Mouse (Mus musculus): ENCODE results near the gene Prtg. TPM values are rescaled to one million over a fixed set of nuclear protein-coding genes. Genes with fewer than 3 reads are reported as not detected.

Gene Prtg
- polyA plus RNA-seq, 1 experiment from 2014 or later = 4.4 TPM

DNA sequence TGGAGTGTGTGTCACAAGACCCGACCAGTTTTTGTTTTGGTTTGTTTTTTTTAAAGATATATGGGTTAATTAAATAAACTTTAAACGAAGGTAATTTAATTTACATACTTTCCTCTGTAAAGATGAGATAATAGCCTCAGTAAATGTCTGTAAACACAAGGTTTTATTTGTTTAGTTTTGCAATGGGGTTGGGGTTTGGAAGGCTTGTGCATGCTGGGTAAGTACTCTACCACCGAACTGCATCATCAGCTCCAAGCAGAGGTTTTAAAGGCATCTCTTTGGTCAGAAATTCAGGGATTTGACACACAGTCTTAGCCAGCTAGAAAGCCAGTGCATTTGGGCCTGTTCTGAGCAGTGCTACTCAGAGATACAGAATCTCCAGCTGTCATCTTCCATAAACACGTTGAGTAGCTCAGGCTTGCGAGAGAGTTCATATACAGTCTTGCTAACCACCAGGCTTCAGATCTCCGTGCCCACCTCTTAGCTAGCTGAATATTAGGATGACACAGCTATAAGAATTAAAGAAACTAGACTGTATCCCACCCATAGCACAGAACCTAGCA lies 31.0 kb downstream of the Prtg start:
- 0 out of 2 replicates have a peak, but pooled peaks cover 2% of the 10 kb centered on the region for H3K36me3 ChIP-seq (ENCODE audit: control insufficient read depth, insufficient read depth, low read length)
- no peak for DNase-seq (ENCODE audit: low spot score)
- H3K4me2 ChIP-seq (ENCODE audit: low read depth) = no peak overlapping the region
- 73% methylated on average over 6 of the region's 6 CpGs for WGBS
- H3K9ac ChIP-seq (ENCODE audit: low read length) = no peak overlapping the region
- ATAC-seq (ENCODE audit: insufficient read depth, low FRiP score, low TSS enrichment) = no peak
- H3K9me3 ChIP-seq (ENCODE audit: control insufficient read depth, low read length) = no peaks in the 10 kb centered on the region
- no peak overlapping the region for H3K4me3 ChIP-seq (ENCODE audit: low read depth, low read length)
- H3K27ac ChIP-seq (ENCODE audit: low read depth, low read length) = no peak overlapping the region
- no peaks in the 10 kb centered on the region for H3K27me3 ChIP-seq (ENCODE audit: control insufficient read depth, insufficient read depth, low read length)
- peaks cover 13% of the 10 kb centered on the region for H3K4me1 ChIP-seq (ENCODE audit: control insufficient read depth, insufficient read depth, low read length)

DNA sequence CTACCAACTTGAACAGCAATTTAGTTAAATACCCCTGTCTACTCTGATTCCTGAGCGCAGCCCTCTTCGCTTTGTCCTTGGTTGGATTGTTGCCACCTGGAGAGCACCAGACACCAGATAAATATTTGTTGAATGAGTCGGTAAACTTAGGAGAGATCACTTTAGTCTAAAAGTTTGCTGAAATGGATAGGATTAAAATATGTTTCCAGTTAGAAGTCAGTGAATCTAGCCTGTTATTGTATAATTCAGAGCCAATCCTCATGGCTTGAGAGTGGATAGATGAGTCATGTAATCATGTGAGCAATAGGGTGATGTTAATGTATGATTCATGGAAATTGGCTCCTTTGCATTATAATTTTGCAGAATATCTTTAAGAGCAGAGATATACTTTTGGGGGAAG lies 31.6 kb downstream of the Prtg start:
- Histone ChIP-seq H3K9me3 (ENCODE audit: control insufficient read depth, low read length) (no peaks in the 10 kb centered on the region), H3K4me3 (ENCODE audit: low read depth, low read length) (no peak overlapping the region), H3K4me1 (ENCODE audit: control insufficient read depth, insufficient read depth, low read length) (peaks cover 11% of the 10 kb centered on the region), H3K27me3 (ENCODE audit: control insufficient read depth, insufficient read depth, low read length) (no peaks in the 10 kb centered on the region), H3K4me2 (ENCODE audit: low read depth) (no peak overlapping the region), H3K9ac (ENCODE audit: low read length) (no peak overlapping the region), H3K36me3 (ENCODE audit: control insufficient read depth, insufficient read depth, low read length) (0 out of 2 replicates have a peak, but pooled peaks cover 2% of the 10 kb centered on the region), H3K27ac (ENCODE audit: low read depth, low read length) (no peak overlapping the region)
- WGBS = 79% methylated on average over 3 of the region's 3 CpGs
- ATAC-seq (ENCODE audit: insufficient read depth, low FRiP score, low TSS enrichment) = no peak
- no peak for DNase-seq (ENCODE audit: low spot score)

DNA sequence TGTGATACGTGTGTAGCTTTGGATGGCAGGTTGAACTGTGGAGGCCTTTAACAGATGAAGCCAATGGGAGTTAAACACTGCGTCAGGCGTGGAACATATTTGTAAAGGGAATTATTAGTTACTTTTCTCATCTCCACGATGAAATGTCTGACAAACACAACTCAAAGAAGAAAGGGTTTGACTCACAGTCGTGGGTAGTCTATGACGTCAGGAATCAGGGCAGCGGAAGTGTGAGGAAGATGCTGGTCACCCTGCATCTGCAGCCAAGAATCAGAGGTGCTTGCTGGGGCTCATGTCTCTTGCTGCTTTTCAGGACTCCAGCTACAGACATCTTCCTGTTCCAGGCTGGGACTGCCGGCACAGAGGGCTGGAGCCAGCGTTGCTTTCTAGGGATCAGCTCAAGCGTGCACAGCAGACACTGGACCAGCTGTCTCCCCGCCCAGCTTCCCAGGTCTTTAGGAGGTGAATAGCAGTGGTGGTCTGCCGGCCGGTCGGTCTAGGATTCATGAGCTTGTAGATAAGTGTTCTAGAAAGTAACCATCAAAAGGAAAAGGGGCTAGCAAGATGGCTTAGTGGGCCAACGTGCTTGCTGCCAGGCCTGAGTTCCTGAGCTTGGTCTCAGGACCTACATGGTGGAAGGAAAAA lies 32.8 kb downstream of the Prtg start:
- 79% methylated on average over 15 of the region's 15 CpGs for WGBS
- H3K9me3 ChIP-seq (ENCODE audit: control insufficient read depth, low read length) = no peaks in the 10 kb centered on the region
- ATAC-seq (ENCODE audit: insufficient read depth, low FRiP score, low TSS enrichment) (no peak), DNase-seq (ENCODE audit: low spot score) (no peak)
- no peaks in the 10 kb centered on the region for H3K27me3 ChIP-seq (ENCODE audit: control insufficient read depth, insufficient read depth, low read length)
- peaks cover 2% of the 10 kb centered on the region; the same call in 1 of the 2 replicates for H3K36me3 ChIP-seq (ENCODE audit: control insufficient read depth, insufficient read depth, low read length)
- H3K9ac ChIP-seq (ENCODE audit: low read length) = no peak overlapping the region
- no peak overlapping the region for H3K4me2 ChIP-seq (ENCODE audit: low read depth)
- no peak overlapping the region for H3K4me3 ChIP-seq (ENCODE audit: low read depth, low read length)
- H3K27ac ChIP-seq (ENCODE audit: low read depth, low read length) = no peak overlapping the region
- H3K4me1 ChIP-seq (ENCODE audit: control insufficient read depth, insufficient read depth, low read length) = peaks cover 2% of the 10 kb centered on the region; the same call in 1 of the 2 replicates

DNA sequence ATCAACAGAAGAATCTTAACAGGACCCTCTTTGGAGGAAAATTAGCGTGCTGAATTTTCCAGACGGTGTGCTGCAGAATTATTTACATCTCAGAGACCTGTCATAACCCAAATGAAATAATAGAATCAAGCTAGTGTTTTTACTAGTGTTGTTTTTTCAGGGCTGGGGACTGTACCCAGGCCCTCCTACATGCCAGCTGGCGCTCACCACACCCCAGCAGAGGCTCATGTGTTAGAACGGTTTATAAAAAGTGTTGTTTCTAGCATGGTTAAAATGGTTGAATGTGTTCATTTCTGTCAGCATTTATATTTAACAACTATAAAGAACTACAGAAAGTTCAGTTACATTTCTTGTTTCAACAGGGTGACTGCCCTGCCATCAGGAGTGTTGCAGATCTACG lies 37.8 kb downstream of the Prtg start:
- Histone ChIP-seq H3K9me3 (ENCODE audit: control insufficient read depth, low read length) (no peaks in the 10 kb centered on the region), H3K36me3 (ENCODE audit: control insufficient read depth, insufficient read depth, low read length) (peaks cover 7% of the 10 kb centered on the region), H3K27me3 (ENCODE audit: control insufficient read depth, insufficient read depth, low read length) (no peaks in the 10 kb centered on the region), H3K4me1 (ENCODE audit: control insufficient read depth, insufficient read depth, low read length) (no peaks in the 10 kb centered on the region), H3K4me2 (ENCODE audit: low read depth) (no peak overlapping the region), H3K4me3 (ENCODE audit: low read depth, low read length) (no peak overlapping the region), H3K9ac (ENCODE audit: low read length) (no peak overlapping the region), H3K27ac (ENCODE audit: low read depth, low read length) (no peak overlapping the region)
- WGBS = 97% methylated on average over 5 of the region's 5 CpGs
- DNase-seq (ENCODE audit: low spot score) = no peak
- ATAC-seq (ENCODE audit: insufficient read depth, low FRiP score, low TSS enrichment) = no peak

DNA sequence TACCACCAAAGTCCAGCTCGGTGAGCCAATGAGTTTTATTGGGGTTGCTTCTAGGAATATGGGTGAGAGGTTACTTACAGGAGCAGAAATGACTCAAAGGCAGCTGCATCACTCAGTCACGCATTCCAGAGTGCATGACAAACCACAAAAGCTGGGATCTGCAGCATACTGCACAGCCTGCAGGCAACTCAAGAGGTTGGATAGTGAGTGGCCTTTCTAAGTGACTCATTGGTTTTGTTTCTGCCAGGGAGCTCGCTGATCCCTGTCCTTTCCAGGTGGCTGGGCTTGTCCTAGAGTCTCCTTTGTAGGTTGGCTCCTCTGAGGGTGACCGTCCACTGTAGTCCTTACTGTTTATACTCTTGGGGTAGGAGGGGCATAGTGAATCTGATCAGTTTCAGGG lies 39.5 kb downstream of the Prtg start:
- no peaks in the 10 kb centered on the region for H3K4me1 ChIP-seq (ENCODE audit: control insufficient read depth, insufficient read depth, low read length)
- H3K9ac ChIP-seq (ENCODE audit: low read length) = no peak overlapping the region
- no peak overlapping the region for H3K4me2 ChIP-seq (ENCODE audit: low read depth)
- peaks cover 5% of the 10 kb centered on the region for H3K36me3 ChIP-seq (ENCODE audit: control insufficient read depth, insufficient read depth, low read length)
- no peaks in the 10 kb centered on the region for H3K27me3 ChIP-seq (ENCODE audit: control insufficient read depth, insufficient read depth, low read length)
- no peaks in the 10 kb centered on the region for H3K9me3 ChIP-seq (ENCODE audit: control insufficient read depth, low read length)
- ATAC-seq (ENCODE audit: insufficient read depth, low FRiP score, low TSS enrichment) (no peak), DNase-seq (ENCODE audit: low spot score) (no peak)
- H3K4me3 ChIP-seq (ENCODE audit: low read depth, low read length) = no peak overlapping the region
- H3K27ac ChIP-seq (ENCODE audit: low read depth, low read length) = no peak overlapping the region
- WGBS = 86% methylated on average over 4 of the region's 4 CpGs

DNA sequence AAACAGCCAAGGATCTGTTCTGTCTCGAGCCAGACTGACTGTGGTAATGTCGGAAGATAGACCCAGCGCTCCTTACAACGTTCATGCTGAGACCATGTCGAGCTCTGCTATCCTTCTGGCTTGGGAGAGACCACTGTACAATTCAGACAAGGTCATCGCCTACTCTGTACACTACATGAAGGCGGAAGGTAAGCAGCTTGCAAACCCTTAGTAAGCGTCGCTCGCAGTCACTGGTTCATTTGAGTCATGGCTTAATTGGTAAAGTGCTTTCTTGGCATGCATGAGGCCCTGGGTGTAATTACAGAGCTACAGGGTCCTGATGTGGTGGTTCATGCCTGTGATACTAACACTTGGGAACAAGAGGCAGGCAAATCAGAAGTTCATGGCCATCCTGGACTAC lies 44.9 kb downstream of the Prtg start:
- WGBS = 96% methylated on average over 10 of the region's 10 CpGs
- H3K27me3 ChIP-seq (ENCODE audit: control insufficient read depth, insufficient read depth, low read length) = no peaks in the 10 kb centered on the region
- peaks cover 8% of the 10 kb centered on the region; the same call in 1 of the 2 replicates for H3K36me3 ChIP-seq (ENCODE audit: control insufficient read depth, insufficient read depth, low read length)
- no peak overlapping the region for H3K4me2 ChIP-seq (ENCODE audit: low read depth)
- H3K9me3 ChIP-seq (ENCODE audit: control insufficient read depth, low read length) = no peaks in the 10 kb centered on the region
- H3K4me3 ChIP-seq (ENCODE audit: low read depth, low read length) = no peak overlapping the region
- DNase-seq (ENCODE audit: low spot score) (no peak), ATAC-seq (ENCODE audit: insufficient read depth, low FRiP score, low TSS enrichment) (no peak)
- no peak overlapping the region for H3K27ac ChIP-seq (ENCODE audit: low read depth, low read length)
- no peak overlapping the region for H3K9ac ChIP-seq (ENCODE audit: low read length)
- H3K4me1 ChIP-seq (ENCODE audit: control insufficient read depth, insufficient read depth, low read length) = peaks cover 3% of the 10 kb centered on the region; the same call in 1 of the 2 replicates

DNA sequence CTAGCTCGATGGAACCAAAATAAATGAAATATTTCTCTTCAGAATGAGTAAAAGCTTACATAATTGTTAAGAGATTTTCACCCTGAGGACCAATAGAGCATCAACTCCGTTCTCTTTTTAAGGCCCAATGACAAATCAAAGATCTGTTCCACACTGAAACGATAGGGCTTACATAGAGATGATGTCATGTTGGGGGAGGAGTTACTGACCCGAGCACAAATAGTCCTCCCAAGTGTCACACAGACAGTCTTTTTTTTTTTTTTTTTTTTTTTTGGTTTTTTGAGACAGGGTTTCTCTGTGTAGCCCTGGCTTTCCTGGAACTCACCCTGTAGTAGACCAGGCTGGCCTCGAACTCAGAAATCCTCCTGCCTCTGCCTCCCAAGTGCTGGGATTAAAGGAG lies 45.3 kb downstream of the Prtg start:
- DNase-seq (ENCODE audit: low spot score) (no peak), ATAC-seq (ENCODE audit: insufficient read depth, low FRiP score, low TSS enrichment) (no peak)
- Histone ChIP-seq H3K27me3 (ENCODE audit: control insufficient read depth, insufficient read depth, low read length) (no peaks in the 10 kb centered on the region), H3K9me3 (ENCODE audit: control insufficient read depth, low read length) (no peaks in the 10 kb centered on the region), H3K4me3 (ENCODE audit: low read depth, low read length) (no peak overlapping the region), H3K4me2 (ENCODE audit: low read depth) (no peak overlapping the region), H3K27ac (ENCODE audit: low read depth, low read length) (no peak overlapping the region), H3K9ac (ENCODE audit: low read length) (no peak overlapping the region), H3K36me3 (ENCODE audit: control insufficient read depth, insufficient read depth, low read length) (peaks cover 8% of the 10 kb centered on the region; the same call in 1 of the 2 replicates), H3K4me1 (ENCODE audit: control insufficient read depth, insufficient read depth, low read length) (peaks cover 3% of the 10 kb centered on the region; the same call in 1 of the 2 replicates)
- WGBS = 91% methylated on average over 5 of the region's 5 CpGs

DNA sequence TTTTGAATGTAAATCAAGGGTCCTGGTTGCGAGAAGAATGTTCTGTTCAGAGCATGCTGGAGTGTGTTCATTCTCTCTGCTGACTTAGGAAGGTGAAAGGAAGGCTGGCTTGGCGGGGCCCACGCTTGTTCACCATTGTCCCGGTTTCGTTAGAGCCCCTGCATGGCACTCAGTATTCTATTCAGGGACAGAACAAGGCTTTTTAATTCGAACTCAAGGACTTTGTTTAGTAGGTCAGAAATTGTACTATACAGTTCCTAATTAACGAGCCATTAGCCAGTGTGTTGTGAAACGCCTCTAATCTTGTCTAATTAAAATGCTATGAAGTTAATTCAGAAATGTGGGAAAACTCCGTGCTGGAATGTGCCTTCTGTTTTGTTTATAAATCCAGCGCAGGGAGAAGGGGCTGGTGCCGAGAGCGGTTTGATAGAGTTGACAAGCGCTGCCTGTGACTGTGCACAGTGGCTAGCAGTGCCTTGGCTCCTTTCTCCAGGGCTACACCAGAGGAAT lies 47.1 kb downstream of the Prtg start:
- Histone ChIP-seq H3K27me3 (ENCODE audit: control insufficient read depth, insufficient read depth, low read length) (no peaks in the 10 kb centered on the region), H3K4me1 (ENCODE audit: control insufficient read depth, insufficient read depth, low read length) (peaks cover 3% of the 10 kb centered on the region; the same call in 1 of the 2 replicates), H3K9me3 (ENCODE audit: control insufficient read depth, low read length) (no peaks in the 10 kb centered on the region), H3K4me2 (ENCODE audit: low read depth) (no peak overlapping the region; the same call in 1 of the 2 replicates), H3K9ac (ENCODE audit: low read length) (no peak overlapping the region), H3K36me3 (ENCODE audit: control insufficient read depth, insufficient read depth, low read length) (peaks cover 10% of the 10 kb centered on the region; the same call in 1 of the 2 replicates), H3K27ac (ENCODE audit: low read depth, low read length) (no peak overlapping the region), H3K4me3 (ENCODE audit: low read depth, low read length) (no peak overlapping the region)
- WGBS = 66% methylated on average over 13 of the region's 13 CpGs
- ATAC-seq (ENCODE audit: insufficient read depth, low FRiP score, low TSS enrichment) = no peak
- no peak for DNase-seq (ENCODE audit: low spot score)

DNA sequence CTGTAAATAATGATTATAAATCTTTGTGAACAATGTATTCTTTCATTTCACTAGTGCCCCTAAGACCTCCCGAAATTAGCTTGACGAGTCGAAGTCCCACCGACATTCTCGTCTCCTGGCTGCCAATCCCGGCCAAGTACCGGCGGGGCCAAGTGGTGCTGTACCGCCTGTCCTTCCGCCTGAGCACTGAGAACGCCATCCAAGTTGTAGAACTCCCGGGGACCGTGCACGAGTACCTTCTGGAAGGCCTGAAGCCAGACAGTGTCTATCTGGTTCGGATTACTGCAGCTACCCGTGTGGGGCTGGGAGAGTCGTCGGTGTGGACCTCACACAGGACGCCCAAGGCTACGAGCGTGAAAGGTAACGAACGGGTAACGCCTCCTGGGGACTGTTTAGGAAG lies 50.0 kb downstream of the Prtg start:
- Histone ChIP-seq H3K27ac (ENCODE audit: low read depth, low read length) (no peak overlapping the region), H3K9me3 (ENCODE audit: control insufficient read depth, low read length) (no peaks in the 10 kb centered on the region), H3K4me2 (ENCODE audit: low read depth) (no peak overlapping the region), H3K27me3 (ENCODE audit: control insufficient read depth, insufficient read depth, low read length) (no peaks in the 10 kb centered on the region), H3K36me3 (ENCODE audit: control insufficient read depth, insufficient read depth, low read length) (peaks cover 5% of the 10 kb centered on the region; the same call in 1 of the 2 replicates), H3K9ac (ENCODE audit: low read length) (no peak overlapping the region), H3K4me3 (ENCODE audit: low read depth, low read length) (no peak overlapping the region), H3K4me1 (ENCODE audit: control insufficient read depth, insufficient read depth, low read length) (peaks cover 3% of the 10 kb centered on the region; the same call in 1 of the 2 replicates)
- ATAC-seq (ENCODE audit: insufficient read depth, low FRiP score, low TSS enrichment) (no peak), DNase-seq (ENCODE audit: low spot score) (no peak)
- WGBS = 94% methylated on average over 24 of the region's 24 CpGs

All from neural tube, embryonic 11.5 days (tissue).